Mouse (Mus musculus): Measurements from ENCODE around the gene Eif4h.

The Eif4h gene

GRCm38 (mm10) chr5:134639269-134639682 lies at the start of gene Eif4h:
Gene Eif4h, minus strand, starts transcription at chr5:134639490.
- peak; percentile 97 to 99 for DNase-seq (ENCODE audit: low spot score in 2 of 2)

DNA sequence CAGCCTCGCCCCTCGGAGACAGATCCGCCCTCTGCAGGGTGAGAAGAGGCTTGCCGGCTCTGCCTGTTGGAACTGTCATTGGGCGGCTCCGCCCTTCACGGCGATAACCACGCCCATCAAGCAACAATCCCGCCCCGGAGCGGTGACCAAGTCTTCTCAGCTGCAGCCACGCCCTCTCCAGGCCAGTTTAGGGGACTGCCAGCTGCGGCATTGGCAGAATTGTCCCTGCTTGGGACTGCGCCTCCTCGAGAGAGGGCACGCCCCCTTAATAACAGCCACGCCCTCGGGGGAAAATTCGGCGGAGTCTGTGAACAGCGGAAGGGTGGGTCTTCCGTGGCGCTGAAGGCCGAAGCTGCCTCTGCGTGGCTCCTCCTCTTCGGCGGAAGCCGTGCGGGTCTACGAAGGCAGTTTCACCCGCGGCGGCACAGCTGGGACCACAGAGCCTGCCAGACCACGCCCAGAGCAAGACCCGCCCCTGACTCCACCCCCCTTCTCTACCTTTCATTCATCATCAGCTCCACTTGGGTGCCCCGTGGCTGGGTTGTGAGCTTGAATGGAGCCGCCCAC lies 49.5 kb upstream of the Eif4h start:
- DNase-seq (ENCODE audit: low spot score in 2 of 2), result peak; percentile 98 to 99

GRCm38 (mm10) chr5:134688086-134688717 lies 48.9 kb upstream of the Eif4h start, which contains the start of gene Limk1:
Gene Limk1, minus strand, starts transcription at chr5:134688598.
- DNase-seq (ENCODE audit: low spot score in 2 of 2), result no peak

- peak in 1 of 2 experiments; percentile 55 for DNase-seq (ENCODE audit: low spot score in 2 of 2)
Measured at GRCm38 (mm10) chr5:134687187-134687586, 47.9 kb upstream of the Eif4h start.

DNA sequence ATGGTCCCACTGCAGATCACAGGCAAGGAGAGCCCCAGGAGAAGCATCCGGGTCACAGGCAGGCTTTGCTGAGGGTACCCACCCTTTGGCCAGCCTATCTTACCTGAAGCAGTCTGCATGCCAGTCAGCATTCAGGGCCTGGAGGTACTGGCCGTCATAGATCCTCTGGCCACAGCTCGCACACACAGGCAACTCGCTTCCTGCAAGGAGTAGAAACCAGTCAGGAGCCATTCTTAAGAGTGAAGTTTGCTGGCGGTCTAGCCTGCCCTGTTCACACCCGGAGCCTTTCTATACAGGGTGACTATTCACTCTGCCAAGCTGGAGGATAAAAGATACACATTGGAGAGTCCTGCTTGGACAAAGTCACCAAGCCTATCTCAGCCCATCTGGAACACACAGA lies 47.3 kb upstream of the Eif4h start:
- DNase-seq (ENCODE audit: low spot score in 2 of 2), result peak in 1 of 2 experiments; percentile 56

GRCm38 (mm10) chr5:134684398-134684797 lies 45.1 kb upstream of the Eif4h start:
- no peak for DNase-seq (ENCODE audit: low spot score in 2 of 2)

- no peak for DNase-seq (ENCODE audit: low spot score in 2 of 2)
Measured at GRCm38 (mm10) chr5:134683813-134684212, 44.5 kb upstream of the Eif4h start.

GRCm38 (mm10) chr5:134680238-134680637 lies 40.9 kb upstream of the Eif4h start:
- peak in 1 of 2 experiments; percentile 55 for DNase-seq (ENCODE audit: low spot score in 2 of 2)

DNA sequence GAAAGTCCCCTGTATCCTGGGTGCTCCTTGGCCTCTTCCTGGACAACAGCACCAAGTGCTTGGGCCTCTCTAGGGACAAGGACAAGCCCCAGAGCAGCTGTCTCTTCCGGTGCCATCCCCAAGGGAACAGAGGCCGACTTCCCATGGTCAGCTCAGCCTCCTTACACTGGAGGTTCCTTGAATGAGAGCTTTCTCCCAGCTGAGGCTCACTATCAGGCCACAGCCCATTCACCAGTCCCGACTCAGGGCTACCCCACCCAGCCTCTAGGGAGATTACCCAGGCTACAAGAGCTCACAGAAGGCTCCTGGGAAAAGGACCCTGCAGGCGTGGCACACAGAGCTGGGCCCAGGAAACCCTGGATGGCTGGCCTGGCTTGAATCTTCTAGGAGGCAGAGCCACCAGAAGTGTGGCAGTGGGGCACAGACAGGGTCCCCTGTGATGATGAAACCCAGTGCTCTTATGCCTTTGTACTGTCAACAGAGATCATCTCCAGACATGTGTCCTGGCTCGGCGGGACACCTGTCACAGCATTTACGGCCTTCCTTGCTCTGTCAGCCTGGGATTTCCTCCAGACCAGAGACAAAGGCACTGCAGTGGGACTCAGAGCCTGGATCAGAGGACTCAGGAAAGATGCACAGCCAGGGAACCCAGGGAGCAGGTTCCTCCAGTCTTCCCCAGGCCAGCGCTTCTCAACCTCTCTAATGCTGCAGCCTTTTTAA lies 39.7 kb upstream of the Eif4h start:
- peak in 1 of 2 experiments; percentile 60 for DNase-seq (ENCODE audit: low spot score in 2 of 2)

DNA sequence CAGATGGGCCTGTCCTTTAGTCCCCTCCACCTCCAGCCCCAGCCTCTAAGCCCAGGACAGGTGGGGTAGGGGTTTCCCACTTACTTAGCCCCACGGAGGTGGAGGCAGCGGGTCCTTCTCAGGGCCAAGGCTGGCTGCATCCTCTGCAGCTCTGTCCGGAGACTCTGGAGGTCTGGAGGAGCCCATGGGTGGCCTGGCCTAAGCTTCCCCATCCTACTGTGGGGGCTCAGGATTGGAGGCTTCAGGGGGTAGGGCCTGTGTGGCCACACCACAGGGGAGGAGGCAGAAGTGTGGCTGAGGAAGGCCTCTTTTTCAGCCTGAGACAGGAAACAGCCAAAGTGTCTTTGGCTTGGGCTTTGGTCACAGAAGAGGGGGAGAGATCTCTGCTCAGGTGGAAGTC lies 38.7 kb upstream of the Eif4h start:
- peak; percentile 28 to 69 for DNase-seq (ENCODE audit: low spot score in 2 of 2)

GRCm38 (mm10) chr5:134677491-134677890 lies 38.2 kb upstream of the Eif4h start:
- DNase-seq (ENCODE audit: low spot score in 2 of 2), result peak in 1 of 2 experiments; percentile 59

GRCm38 (mm10) chr5:134675956-134676759 lies 36.9 kb upstream of the Eif4h start:
- peak in 1 of 2 experiments; percentile 40 for DNase-seq (ENCODE audit: low spot score in 2 of 2)

DNA sequence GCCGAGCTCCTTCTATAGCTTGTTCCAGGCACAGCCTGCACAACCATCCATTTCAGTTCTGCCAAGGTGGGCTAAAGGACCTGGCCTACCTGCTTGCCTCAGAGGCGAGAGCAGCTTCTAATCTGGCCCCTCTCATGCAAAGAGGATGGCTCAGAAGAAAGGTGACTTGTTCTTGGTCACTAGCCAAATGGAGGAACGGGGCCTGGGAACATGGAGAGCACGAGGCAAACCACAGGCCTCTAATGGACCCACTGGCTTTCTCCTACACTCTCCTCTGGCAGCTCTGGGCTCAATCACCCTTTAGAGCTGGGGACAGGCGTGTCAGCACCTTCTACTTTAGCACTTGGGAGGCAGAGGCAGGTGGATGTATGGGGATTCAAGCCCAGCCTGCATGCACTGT lies 35.7 kb upstream of the Eif4h start:
- DNase-seq (ENCODE audit: low spot score in 2 of 2), result no peak

DNA sequence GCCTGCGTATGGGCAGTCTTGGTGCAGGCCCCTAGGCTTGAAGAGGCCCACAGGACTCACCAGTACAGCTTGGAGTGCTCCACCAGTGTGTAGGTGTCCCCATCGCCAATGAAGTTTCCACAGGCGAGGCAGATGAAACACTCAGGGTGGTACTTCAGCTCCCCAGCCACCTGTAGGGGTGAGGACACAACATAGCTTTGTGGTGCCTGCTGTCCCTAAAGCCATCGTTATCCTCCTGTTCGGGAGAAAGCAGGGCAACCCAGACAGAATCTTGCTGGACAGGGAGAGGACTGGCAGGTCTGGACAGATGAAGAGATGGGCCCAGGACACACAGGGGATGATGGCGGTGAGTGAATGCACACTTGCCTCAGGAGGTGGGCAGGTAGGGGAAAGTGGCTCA lies 33.3 kb upstream of the Eif4h start:
- no peak for DNase-seq (ENCODE audit: low spot score in 2 of 2)

DNA sequence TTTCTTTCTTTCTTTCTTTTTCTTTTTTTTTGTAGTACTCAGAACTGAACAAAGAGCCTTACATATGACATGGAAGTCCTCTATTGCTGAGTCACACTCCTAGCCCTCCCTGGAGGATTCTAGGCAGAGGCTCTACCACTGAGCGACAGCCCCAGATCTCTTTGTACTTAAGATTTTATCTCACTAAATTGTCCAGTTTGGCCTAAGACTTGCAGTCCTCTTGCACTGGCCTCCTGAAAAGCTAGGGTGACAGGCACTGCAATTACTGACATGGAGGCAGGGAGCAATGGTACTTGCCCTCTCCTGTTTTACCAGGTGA lies 32.9 kb upstream of the Eif4h start:
- no peak for DNase-seq (ENCODE audit: low spot score in 2 of 2)

DNA sequence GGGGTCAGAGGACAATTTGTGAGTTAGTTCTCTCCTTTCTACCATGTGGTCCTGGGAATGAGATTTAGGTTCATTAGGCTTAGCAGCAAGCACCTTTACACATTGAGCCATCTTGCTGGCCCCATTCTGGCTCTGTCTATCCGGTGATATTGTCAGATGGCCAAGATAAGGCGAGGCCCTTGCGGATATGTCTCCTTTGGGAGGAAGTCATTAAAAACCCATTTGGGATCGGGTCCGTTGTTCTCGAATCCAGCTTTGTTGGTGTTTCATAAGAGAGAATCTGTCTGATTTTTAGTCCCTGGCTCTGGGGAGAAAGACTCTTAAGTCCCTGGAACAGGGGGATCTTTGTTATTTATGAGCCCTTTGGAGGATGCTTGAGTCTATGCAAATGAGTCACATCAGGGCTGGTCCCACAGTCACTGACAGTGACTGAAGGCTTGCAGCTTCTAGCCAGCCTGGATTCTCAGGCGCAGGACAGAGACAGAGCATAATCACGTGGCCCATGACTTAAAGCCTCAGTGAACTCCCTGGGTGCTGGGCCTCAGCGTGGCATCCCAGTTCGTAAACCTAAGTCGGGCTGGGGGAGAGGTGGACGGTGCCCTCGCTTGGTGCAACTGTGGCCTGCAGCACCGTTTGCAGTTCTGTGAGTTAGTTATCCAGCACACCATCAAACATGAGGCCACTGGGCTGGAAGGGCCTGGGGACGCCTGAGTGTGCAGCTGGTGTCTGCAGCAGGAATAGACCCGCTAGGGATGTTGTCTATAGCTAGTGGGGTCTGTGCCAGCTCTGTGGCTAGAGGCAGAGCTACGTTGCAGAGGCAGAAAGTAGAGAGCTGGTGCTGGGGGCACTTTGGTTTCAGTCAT lies 32.3 kb upstream of the Eif4h start:
- DNase-seq (ENCODE audit: low spot score in 2 of 2), result no peak

- DNase-seq (ENCODE audit: low spot score in 2 of 2), result no peak
Measured at GRCm38 (mm10) chr5:134669001-134669708, 29.9 kb upstream of the Eif4h start.

DNA sequence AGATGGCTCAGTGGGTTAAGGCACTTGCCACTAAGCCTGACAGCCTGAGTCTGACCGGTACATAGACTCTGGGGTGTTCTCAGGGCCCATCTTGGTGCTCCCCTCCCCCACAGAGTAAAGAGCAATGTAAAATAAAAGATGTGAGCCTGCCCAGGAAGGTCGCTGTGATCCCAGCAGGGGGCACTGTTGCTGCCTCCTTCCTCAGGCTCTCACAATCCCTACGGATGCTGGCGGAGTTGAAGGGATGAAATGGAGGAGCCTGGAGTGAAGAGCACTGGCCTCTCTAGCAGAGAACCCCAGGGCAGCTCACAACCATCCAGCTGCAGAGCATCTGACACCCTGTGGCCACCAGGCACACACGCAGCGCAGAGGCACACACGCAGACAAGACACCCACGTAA lies 29.2 kb upstream of the Eif4h start:
- no peak for DNase-seq (ENCODE audit: low spot score in 2 of 2)

- no peak for DNase-seq (ENCODE audit: low spot score in 2 of 2)
Measured at GRCm38 (mm10) chr5:134656708-134657107, 17.4 kb upstream of the Eif4h start.

GRCm38 (mm10) chr5:134652015-134652414 lies 12.7 kb upstream of the Eif4h start:
- no peak for DNase-seq (ENCODE audit: low spot score in 2 of 2)

- peak; percentile 71 to 89 for DNase-seq (ENCODE audit: low spot score in 2 of 2)
Measured at GRCm38 (mm10) chr5:134650926-134651325, 11.6 kb upstream of the Eif4h start.

Data from spleen, postnatal 4 days (tissue).